Mouse (Mus musculus) adrenal gland, adult 8-10 months (tissue): Measurements from ENCODE around the gene Sprtn. TPM values are rescaled to one million over a fixed set of nuclear protein-coding genes. Genes with fewer than 3 reads are reported as not detected.

Source experiments
- DNase-seq: peaks from one replicate; pipeline ENCODE4 v3.0.0; 2022
- total RNA-seq, 4 experiments: library from RNA; stranded (reverse); gene quantifications; 2 replicates each; pipeline ENCODE4 v1.2.4; 2022

The Sprtn gene
- total RNA-seq, 4 experiments from 2014 or later = 19.4 to 23.6 (median 21.5) TPM

GRCm38 (mm10) chr8:124947865-124948732 lies 50.4 kb downstream of the Sprtn start:
- no peak for DNase-seq

- no peak for DNase-seq
Measured at GRCm38 (mm10) chr8:124948733-124949111, 51.0 kb downstream of the Sprtn start.

- DNase-seq = peak; percentile 63
Measured at GRCm38 (mm10) chr8:124949209-124950068, 51.8 kb downstream of the Sprtn start, which contains the start of gene Egln1. TSS of gene Egln1 (minus strand) at chr8:124949324.

GRCm38 (mm10) chr8:124950069-124950456 lies 52.4 kb downstream of the Sprtn start:
- DNase-seq = no peak

- DNase-seq = no peak
Measured at GRCm38 (mm10) chr8:124950865-124951264, 53.2 kb downstream of the Sprtn start.

- no peak for DNase-seq
Measured at GRCm38 (mm10) chr8:124953188-124953587, 55.5 kb downstream of the Sprtn start.

GRCm38 (mm10) chr8:124954572-124955082 lies 56.9 kb downstream of the Sprtn start:
- no peak for DNase-seq

Other genes starting within 250 kb of the Sprtn start
- gene 2310022B05Rik, start 234.5 kb upstream of the Sprtn start, total RNA-seq = 10 to 100 TPM; 39.9 to 50.2 (median 45.4) TPM
- gene Ttc13, start 175.9 kb upstream of the Sprtn start, total RNA-seq = 10 to 100 TPM; 39.3 to 45.5 (median 42.7) TPM
- 10 to 100 TPM in 3 of 4 experiments, 1 to 10 TPM in 1; 6.4 to 15.9 (median 13.3) TPM for gene Arv1, start 175.7 kb upstream of the Sprtn start, total RNA-seq
- under 1 TPM in 3 of 4 experiments, not detected in 1; 0.42 to 0.73 (median 0.49) TPM for gene Fam89a, start 146.1 kb upstream of the Sprtn start, total RNA-seq
- 1 to 10 TPM in 3 of 4 experiments, under 1 TPM in 1; 0.99 to 2.9 (median 1.3) TPM for gene Trim67, start 104.8 kb upstream of the Sprtn start, total RNA-seq
- 100 to 1,000 TPM in 3 of 4 experiments, 10 to 100 TPM in 1; 93.8 to 131 (median 107) TPM for gene Gnpat, start 34.9 kb upstream of the Sprtn start, total RNA-seq
- gene 2810004N23Rik, start 34.8 kb upstream of the Sprtn start, total RNA-seq = 10 to 100 TPM; 27.5 to 31.3 (median 29.2) TPM
- gene Exoc8, start 181 bp upstream of the Sprtn start, total RNA-seq = 10 to 100 TPM; 22.1 to 28.1 (median 25.0) TPM
- 10 to 100 TPM; 48.2 to 56.7 (median 50.9) TPM for gene Egln1, start 51.4 kb downstream of the Sprtn start, total RNA-seq
- 10 to 100 TPM; 87.8 to 97.5 (median 95.5) TPM for gene Tsnax, start 115.1 kb downstream of the Sprtn start, total RNA-seq
- gene Disc1, start 156.3 kb downstream of the Sprtn start, total RNA-seq = 1 to 10 TPM; 1.2 to 4.2 (median 2.2) TPM